Mouse (Mus musculus) CD8-positive naive resting alpha-beta T cell, adult 2 months (primary cell): ENCODE results near the gene Rps6ka5.

Experiments
- DNase-seq, 2 experiments: peaks; one replicate each; pipeline ENCODE4 v3.0.0; 2022; ENCODE audit warnings: low read depth in 2 of 2, low spot score in 2 of 2

Gene Rps6ka5

DNA sequence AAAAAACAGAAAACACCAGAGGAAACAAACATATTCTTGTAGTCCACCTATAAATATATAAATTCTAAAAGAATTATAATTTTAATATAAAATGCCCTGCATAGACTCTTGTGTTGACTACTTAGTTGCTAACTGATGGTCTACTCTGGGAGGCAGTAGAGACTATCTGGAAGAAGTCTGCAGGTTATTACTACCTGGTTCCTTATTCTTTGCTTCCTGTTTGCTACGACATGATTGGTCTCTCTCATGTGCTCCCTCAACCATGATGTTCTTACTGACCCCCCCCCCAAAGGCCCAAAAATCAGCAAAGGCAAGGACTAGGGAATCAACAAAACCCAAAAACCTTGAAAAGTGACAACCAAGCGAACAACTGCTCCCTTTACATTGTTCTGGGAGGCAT, 66.7 kb downstream of the Rps6ka5 start:
- no peak for DNase-seq

DNA sequence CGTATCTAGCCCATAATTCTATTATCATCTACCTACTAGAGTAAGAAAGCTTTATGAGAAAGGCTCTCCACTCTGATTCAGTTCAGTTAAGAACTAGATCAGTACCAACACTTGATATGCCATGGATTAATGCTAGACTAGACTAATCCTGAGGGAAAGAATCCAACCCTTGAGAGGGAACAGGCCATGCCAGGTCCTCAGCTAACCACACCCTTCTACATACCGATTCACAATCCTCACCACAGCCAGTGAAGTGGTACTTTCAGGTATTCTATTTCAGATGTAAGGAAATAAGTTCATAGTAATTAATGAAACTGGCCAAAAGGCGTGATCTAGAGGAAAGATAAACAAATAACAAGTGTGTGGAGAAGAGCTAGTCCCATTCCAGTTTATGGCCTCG, 70.8 kb downstream of the Rps6ka5 start:
- DNase-seq, result no peak

DNA sequence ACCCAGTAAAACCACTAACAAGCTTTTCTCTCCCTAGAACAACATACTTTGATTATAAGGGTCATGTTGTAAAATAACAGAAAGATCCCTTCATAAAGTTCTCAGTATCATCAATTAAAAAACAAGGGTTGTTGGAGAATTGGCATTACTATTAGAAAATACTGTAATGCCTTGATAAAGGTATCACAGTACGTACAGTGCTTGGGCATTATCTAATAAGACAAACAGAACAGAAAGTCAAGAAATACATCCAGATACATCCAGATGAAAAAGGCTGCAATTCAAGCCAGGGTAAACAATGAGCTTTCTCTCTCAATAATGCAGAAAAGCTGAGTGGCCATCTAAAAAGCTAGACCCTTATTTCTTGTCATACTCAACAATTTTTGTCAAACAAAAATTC, 84.8 kb downstream of the Rps6ka5 start:
- DNase-seq, result no peak

- DNase-seq, result no peak
These were observed 86.1 kb downstream of the Rps6ka5 start for GRCm38 (mm10) chr12:100640726-100641125.

- peak; percentile 14 to 38 for DNase-seq
These were observed 87.1 kb downstream of the Rps6ka5 start for GRCm38 (mm10) chr12:100639680-100640079.

DNA sequence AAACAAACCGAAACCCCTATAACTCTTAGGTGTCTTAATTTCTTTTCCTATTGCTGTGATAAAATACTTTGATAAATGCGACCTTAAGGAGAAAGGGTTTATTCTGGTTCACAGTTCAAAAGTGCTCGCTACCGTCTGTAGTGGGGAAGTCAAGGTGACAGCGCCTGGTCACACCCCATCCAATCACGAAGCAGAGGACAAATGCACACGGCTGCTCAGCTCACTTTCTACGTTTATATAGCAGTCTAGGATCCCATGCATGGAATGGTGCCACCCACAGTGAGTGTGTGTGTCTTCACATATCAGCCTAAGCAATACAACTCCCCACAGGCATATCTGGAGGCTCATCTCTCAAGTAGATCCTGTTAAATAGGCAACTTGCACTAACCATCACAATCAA, 88.9 kb downstream of the Rps6ka5 start:
- no peak for DNase-seq

DNA sequence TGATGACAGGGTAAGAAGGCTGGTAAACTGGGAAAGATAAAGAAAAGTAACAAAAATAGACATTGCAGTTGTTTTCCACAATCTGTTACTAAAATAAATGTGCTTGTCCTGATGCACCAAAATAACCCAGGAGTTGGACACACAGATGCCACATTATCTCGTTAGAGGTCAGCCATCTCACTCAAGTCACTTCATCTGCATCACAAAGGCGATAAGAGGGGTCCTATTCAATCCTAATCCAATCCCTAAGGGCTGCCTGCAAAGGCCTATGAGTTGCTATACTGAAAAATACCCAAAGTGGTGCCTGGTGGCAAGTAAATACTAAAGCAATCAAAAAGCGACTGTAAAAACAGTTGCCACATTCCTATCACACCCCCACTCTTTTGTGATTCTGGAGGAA, 90.0 kb downstream of the Rps6ka5 start:
- no peak for DNase-seq

GRCm38 (mm10) chr12:100636299-100636633, 90.5 kb downstream of the Rps6ka5 start:
- peak in 1 of 2 experiments; percentile 5 for DNase-seq

DNA sequence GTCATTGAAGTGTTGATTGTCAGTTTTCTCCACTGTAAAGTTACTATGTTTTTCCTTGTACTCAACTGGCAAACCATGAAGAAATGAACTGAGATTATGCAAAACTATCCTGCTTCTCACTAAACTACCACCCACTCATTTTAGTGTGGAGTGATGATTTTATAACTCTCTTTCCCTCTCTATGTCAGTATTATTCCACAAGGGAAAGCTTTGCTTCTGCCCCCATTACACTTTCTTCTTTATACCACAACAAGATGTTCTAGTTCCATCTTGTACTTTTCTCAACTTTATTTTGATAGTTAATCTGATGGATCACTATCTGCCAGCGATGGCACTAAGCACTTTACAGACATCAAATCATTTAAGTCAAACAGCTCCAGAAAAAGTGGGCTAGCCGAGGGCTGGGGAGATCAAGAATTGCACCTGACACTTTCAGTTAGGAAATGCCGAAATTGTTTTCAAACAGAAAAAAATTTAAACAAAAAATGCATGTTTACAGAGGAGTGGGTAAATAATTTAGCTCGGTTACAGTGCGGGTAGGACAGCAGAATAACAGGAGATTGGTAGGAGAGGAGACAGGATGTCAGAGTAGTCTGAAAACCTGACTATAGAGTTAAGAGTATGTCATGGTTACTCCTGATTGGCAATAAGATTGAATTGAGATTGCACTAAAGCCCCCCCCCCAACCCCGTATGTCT, 91.0 kb downstream of the Rps6ka5 start:
- no peak for DNase-seq

- no peak for DNase-seq
These were observed 93.6 kb downstream of the Rps6ka5 start for GRCm38 (mm10) chr12:100633231-100633630.

- no peak for DNase-seq
These were observed 95.5 kb downstream of the Rps6ka5 start for GRCm38 (mm10) chr12:100631286-100631685.

DNA sequence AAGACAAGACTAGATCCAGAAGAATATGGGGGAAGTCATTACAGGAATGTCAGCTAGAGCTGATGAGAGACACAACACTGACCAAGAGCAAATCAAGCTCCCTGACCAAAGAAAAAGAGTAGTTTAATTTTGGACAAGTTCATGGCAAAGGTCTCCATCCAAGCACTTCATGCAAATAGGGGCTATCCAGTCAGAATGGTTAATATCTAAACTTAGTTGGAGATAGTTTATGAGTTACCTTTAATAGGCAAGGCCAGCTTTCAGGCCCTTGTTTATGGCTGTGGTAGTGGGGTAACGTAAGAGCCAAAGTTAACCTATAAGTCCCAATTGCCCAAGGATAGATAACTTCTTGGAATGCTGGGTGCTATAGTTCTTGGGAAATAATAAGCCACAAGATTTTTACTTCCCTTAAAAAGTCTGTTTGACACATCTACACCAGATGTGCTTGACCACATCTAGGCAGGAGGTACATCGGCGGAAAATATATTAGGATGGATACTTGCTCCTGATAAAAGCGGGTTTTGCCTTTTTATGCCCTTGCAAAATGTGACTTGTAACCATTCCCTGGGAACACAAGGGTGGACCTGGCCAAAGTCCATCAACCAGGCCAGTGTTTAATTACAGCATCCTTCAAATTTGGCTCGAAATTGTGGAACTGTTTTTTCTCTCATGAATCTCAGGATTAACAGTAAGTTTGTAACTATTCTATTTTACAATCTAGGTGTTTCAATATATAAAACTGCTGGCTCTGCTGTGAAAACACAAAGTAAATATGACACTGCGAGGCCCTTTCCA, 97.5 kb downstream of the Rps6ka5 start:
- DNase-seq, result no peak

GRCm38 (mm10) chr12:100626991-100627677, 99.6 kb downstream of the Rps6ka5 start:
- DNase-seq, result no peak

GRCm38 (mm10) chr12:100626273-100626990, 100.4 kb downstream of the Rps6ka5 start:
- no peak for DNase-seq

DNA sequence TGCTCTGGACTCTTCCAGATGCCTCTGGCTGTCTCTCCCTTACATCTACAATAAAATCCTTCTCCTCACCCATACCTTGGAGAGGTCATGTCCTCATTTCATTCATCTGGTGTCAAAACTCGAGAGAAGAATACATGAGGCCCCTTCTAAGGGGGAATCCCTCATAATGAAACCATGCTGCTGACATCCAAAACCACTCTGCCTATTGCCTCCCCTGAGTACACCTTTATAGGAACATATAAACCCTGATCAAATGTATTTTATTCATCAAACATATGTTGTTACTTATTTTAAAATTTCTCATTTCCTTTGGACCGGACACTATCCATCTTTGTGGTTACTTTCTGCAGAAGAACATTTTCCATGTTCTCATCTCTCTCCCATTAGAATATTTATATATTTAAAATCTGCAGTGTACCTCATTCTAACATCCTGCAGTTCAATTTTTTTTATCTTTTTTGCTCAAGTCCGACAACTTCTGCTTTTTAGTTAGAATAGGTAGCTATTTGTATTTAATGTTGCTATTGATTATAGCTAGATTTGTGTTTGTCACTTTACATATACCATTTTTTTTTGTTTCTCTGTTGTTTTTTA, 101.8 kb downstream of the Rps6ka5 start:
- DNase-seq, result no peak

DNA sequence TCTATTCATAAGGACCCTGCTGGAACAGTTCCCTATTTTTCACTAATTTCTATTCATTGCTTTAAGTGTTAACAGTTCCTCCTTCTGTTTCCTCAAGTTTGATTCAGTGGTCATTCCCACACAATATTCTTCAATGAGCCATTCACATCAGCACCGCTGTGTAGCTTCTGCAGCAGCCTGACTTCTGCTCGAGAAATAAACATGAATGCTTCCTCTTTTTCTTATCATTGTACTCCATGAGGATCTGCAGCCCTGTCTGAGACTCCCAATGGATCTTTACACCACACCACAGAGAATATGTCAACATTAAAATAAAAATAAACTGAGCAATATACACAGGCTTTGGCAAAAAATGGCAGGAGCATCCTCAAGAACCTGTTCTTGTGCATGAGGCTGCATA, 111.5 kb downstream of the Rps6ka5 start:
- DNase-seq, result no peak

GRCm38 (mm10) chr12:100613878-100614277, 112.9 kb downstream of the Rps6ka5 start:
- DNase-seq, result no peak

GRCm38 (mm10) chr12:100613192-100613700, 113.5 kb downstream of the Rps6ka5 start:
- DNase-seq, result no peak

- no peak for DNase-seq
These were observed 117.0 kb downstream of the Rps6ka5 start for GRCm38 (mm10) chr12:100609766-100610165.

GRCm38 (mm10) chr12:100609064-100609463, 117.7 kb downstream of the Rps6ka5 start:
- no peak for DNase-seq

GRCm38 (mm10) chr12:100606733-100607132, 120.0 kb downstream of the Rps6ka5 start:
- DNase-seq, result peak in 1 of 2 experiments; percentile 8
